In the genomic region with DNA sequence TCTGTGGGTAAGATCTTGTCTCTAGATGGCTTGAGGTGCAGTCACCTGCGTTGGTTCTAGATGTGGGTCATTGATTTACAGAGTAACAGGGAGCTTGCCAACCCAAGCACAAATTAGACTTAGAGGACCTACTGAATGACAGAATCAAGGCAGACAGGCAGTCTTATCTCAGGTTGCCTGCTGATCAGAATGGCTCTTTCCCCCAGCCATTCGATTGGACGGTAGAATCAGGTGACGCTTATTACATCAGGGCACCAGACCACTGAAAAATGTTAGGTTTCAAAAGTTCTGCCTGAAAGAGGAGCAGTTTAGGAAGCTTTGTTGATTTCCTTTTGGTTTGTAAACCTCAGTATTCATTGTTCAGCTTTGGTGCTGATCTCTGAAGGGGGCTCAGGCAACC, we compare ENCODE assay signal across 8 mouse cellular contexts. TPM values are rescaled to one million over a fixed set of nuclear protein-coding genes. Genes with fewer than 3 reads are reported as not detected.
DNase-seq lines count a peak whose midpoint lies in the region; ATAC-seq lines count a peak whose summit lies in the region.

No protein-coding gene starts in this region.

- H3K9ac ChIP-seq in heart, embryonic 16.5 days (ENCODE audit: low read length), result no peak overlapping the region; the same call in 1 of the 2 replicates
- peak overlapping the region; percentile 92 for H3K9ac ChIP-seq in midbrain, embryonic 15.5 days

- intact Hi-C loops in heart, postnatal 25 days (cut with DNase I), result no loop called here

- H3K4me2 ChIP-seq in heart, embryonic 16.5 days (ENCODE audit: low read depth, low read length), result peak overlapping the region; percentile 74
- H3K4me2 ChIP-seq in midbrain, embryonic 15.5 days, result peak overlapping the region; percentile 88

- no peaks in the 10 kb centered on the region for H3K9me3 ChIP-seq in heart, embryonic 16.5 days (replicated peaks; ENCODE audit: control insufficient read depth, low read length)
- no peaks in the 10 kb centered on the region for H3K9me3 ChIP-seq in erythroblast, embryonic 14.5 days (ENCODE audit: control insufficient read depth, low read length)
- H3K9me3 ChIP-seq in midbrain, embryonic 15.5 days, result no peaks in the 10 kb centered on the region

- no peak overlapping the region for H3K27ac ChIP-seq in heart, embryonic 16.5 days (ENCODE audit: low read length)
- H3K27ac ChIP-seq in midbrain, embryonic 15.5 days, result no peak overlapping the region

- WGBS in heart, embryonic 16.5 days, result 54% methylated on average over 4 of the region's 4 CpGs
- 72% methylated on average over 4 of the region's 4 CpGs for WGBS in midbrain, embryonic 15.5 days

- ATAC-seq in heart, embryonic 16.5 days (replicated peaks; ENCODE audit: extremely low read depth, insufficient read depth, low FRiP score), result no peak
- no peak for ATAC-seq in midbrain, embryonic 15.5 days (replicated peaks)

- no peaks in the 10 kb centered on the region; the same call in 1 of the 2 replicates for H3K27me3 ChIP-seq in heart, embryonic 16.5 days (ENCODE audit: control insufficient read depth, insufficient read depth, low read length)
- peaks cover 12% of the 10 kb centered on the region for H3K27me3 ChIP-seq in erythroblast, embryonic 14.5 days (ENCODE audit: control insufficient read depth)
- no peaks in the 10 kb centered on the region for H3K27me3 ChIP-seq in midbrain, embryonic 15.5 days (replicated peaks)

- peak overlapping the region; percentile 87; the same call in 1 of the 2 replicates for H3K4me3 ChIP-seq in heart, embryonic 16.5 days (ENCODE audit: low read length)
- H3K4me3 ChIP-seq in erythroblast, embryonic 14.5 days (replicated peaks), result peak overlapping the region; percentile 94
- peak overlapping the region; percentile 99 for H3K4me3 ChIP-seq in midbrain, embryonic 15.5 days

- H3K36me3 ChIP-seq in heart, embryonic 16.5 days (ENCODE audit: control insufficient read depth, insufficient read depth), result no peaks in the 10 kb centered on the region
- peaks cover 15% of the 10 kb centered on the region for H3K36me3 ChIP-seq in erythroblast, embryonic 14.5 days (ENCODE audit: control insufficient read depth)
- H3K36me3 ChIP-seq in midbrain, embryonic 15.5 days (replicated peaks), result no peaks in the 10 kb centered on the region

- H3K4me1 ChIP-seq in heart, embryonic 16.5 days (ENCODE audit: control insufficient read depth, insufficient read depth, low read length), result peaks cover 39% of the 10 kb centered on the region
- peaks cover 69% of the 10 kb centered on the region for H3K4me1 ChIP-seq in erythroblast, embryonic 14.5 days (ENCODE audit: control insufficient read depth)
- H3K4me1 ChIP-seq in midbrain, embryonic 15.5 days, result peaks cover 54% of the 10 kb centered on the region

- DNase-seq in heart, postnatal 25 days (ENCODE audit: low spot score), result no peak
- DNase-seq in kidney, postnatal 14 days, result peak; percentile 50
- DNase-seq in thymus, postnatal 10 days (ENCODE audit: low spot score in 2 of 2), result no peak
- no peak for DNase-seq in frontal cortex, postnatal 25 days (ENCODE audit: low spot score in 2 of 2)
- DNase-seq in gastrocnemius, postnatal 4 days (ENCODE audit: low spot score in 2 of 2), result no peak

RNA-seq across cellular contexts. Expression of gene Pgs1, which starts 1.9 kb away (rescaled TPM):
- polyA plus RNA-seq in heart, embryonic 16.5 days (2015; fragmentation: Nextera tagmentation; extraction: Ambion mirVana), result 26.9 and 28.9 TPM in 2 replicates
- total RNA-seq in heart, postnatal 25 days (2021), result 10 to 100 TPM; 18.1 to 18.2 TPM
- 2.6 and 2.8 TPM in 2 replicates for polyA plus RNA-seq in erythroblast, embryonic 14.5 days (2012)
- 62.5 and 63.5 TPM in 2 replicates for polyA plus RNA-seq in midbrain, embryonic 15.5 days (2015; fragmentation: Nextera tagmentation; extraction: Ambion mirVana)
- 10 to 100 TPM; 21.6 to 24.6 TPM for total RNA-seq in gastrocnemius, postnatal 4 days (2021)

RNA-seq across cellular contexts. Expression of gene Socs3, which starts 18.1 kb away (rescaled TPM):
- 7.2 and 8.2 TPM in 2 replicates for polyA plus RNA-seq in heart, embryonic 16.5 days (2015; fragmentation: Nextera tagmentation; extraction: Ambion mirVana)
- total RNA-seq in heart, postnatal 25 days (2021), result 1 to 10 TPM; 5.2 to 6.3 TPM
- polyA plus RNA-seq in erythroblast, embryonic 14.5 days (2012), result 1.9 and 2.0 TPM in 2 replicates
- polyA plus RNA-seq in midbrain, embryonic 15.5 days (2015; fragmentation: Nextera tagmentation; extraction: Ambion mirVana), result 8.7 and 8.9 TPM in 2 replicates
- total RNA-seq in gastrocnemius, postnatal 4 days (2021), result 10 to 100 TPM; 14.0 to 14.8 TPM
